Mouse (Mus musculus): Measurements from ENCODE around the gene Sfrp5. TPM values are rescaled to one million over a fixed set of nuclear protein-coding genes. Genes with fewer than 3 reads are reported as not detected.

Sfrp5 gene
- polyA plus RNA-seq, 1 experiment from 2014 or later: 0.21 TPM

- H3K27ac ChIP-seq: no peak overlapping the region
- H3K4me3 ChIP-seq (replicated peaks; ENCODE audit: low read depth, low read length): no peak overlapping the region
- WGBS: 29% methylated on average over 2 of the region's 2 CpGs
- H3K9ac ChIP-seq (ENCODE audit: low read depth, low read length): no peak overlapping the region
- TF ChIP-seq CTCF (IDR thresholded peaks at IDR 0.05; ENCODE audit: low read depth): peak; percentile 73
- DNase-seq (ENCODE audit: low spot score) (peak; percentile 54), ATAC-seq (replicated peaks; ENCODE audit: low FRiP score, low read depth) (no peak)
- H3K9me3 ChIP-seq (replicated peaks; ENCODE audit: low read length): no peaks in the 10 kb centered on the region
- H3K4me2 ChIP-seq (ENCODE audit: low read length): no peak overlapping the region
- H3K27me3 ChIP-seq (ENCODE audit: insufficient read depth, low read length): no peaks in the 10 kb centered on the region
- H3K36me3 ChIP-seq (ENCODE audit: insufficient read depth, low read length): no peaks in the 10 kb centered on the region
- H3K4me1 ChIP-seq (replicated peaks; ENCODE audit: insufficient read depth, low read length): no peaks in the 10 kb centered on the region
Observed at GRCm38 (mm10) chr19:42217374-42217763, 15.3 kb upstream of the Sfrp5 start.

- H3K27ac ChIP-seq: no peak overlapping the region
- TF ChIP-seq CTCF (IDR thresholded peaks at IDR 0.05; ENCODE audit: low read depth): no peak
- H3K27me3 ChIP-seq (ENCODE audit: insufficient read depth, low read length): no peaks in the 10 kb centered on the region
- ATAC-seq (replicated peaks; ENCODE audit: low FRiP score, low read depth): no peak
- H3K9me3 ChIP-seq (replicated peaks; ENCODE audit: low read length): no peaks in the 10 kb centered on the region
- no peaks in the 10 kb centered on the region for H3K4me1 ChIP-seq (replicated peaks; ENCODE audit: insufficient read depth, low read length)
- no peak overlapping the region for H3K9ac ChIP-seq (ENCODE audit: low read depth, low read length)
- no peak for DNase-seq (ENCODE audit: low spot score)
- WGBS: 63% methylated on average over 7 of the region's 7 CpGs
- no peak overlapping the region for H3K4me2 ChIP-seq (ENCODE audit: low read length)
- no peak overlapping the region for H3K4me3 ChIP-seq (replicated peaks; ENCODE audit: low read depth, low read length)
- no peaks in the 10 kb centered on the region for H3K36me3 ChIP-seq (ENCODE audit: insufficient read depth, low read length)
Observed at GRCm38 (mm10) chr19:42216699-42217373, 14.8 kb upstream of the Sfrp5 start.

DNA sequence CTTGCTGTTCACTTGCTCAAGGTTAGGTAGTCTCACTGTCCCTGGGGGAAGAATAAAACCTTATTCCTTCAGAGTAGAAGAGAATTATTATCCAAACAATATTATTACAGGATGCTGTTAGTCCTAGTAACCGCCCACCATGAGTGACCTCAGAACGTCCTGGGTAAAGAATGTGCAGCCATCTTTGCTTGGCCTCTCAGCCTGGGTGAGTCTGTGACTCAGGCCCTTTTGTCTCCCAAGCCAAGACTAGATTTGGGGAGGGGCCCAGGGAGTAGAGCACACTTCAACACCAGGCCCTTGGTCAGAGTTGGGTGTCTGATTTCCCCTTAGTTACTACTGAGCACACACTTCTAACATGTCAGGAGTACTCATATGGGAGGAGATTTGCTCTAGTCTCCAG lies 12.5 kb upstream of the Sfrp5 start:
- Histone ChIP-seq H3K9ac (ENCODE audit: low read depth, low read length) (no peak overlapping the region), H3K4me3 (replicated peaks; ENCODE audit: low read depth, low read length) (no peak overlapping the region), H3K4me1 (replicated peaks; ENCODE audit: insufficient read depth, low read length) (no peaks in the 10 kb centered on the region), H3K36me3 (ENCODE audit: insufficient read depth, low read length) (no peaks in the 10 kb centered on the region), H3K4me2 (ENCODE audit: low read length) (no peak overlapping the region), H3K27me3 (ENCODE audit: insufficient read depth, low read length) (no peaks in the 10 kb centered on the region), H3K27ac (no peak overlapping the region), H3K9me3 (replicated peaks; ENCODE audit: low read length) (no peaks in the 10 kb centered on the region)
- WGBS: 68% methylated on average over 2 of the region's 2 CpGs
- no peak for TF ChIP-seq CTCF (IDR thresholded peaks at IDR 0.05; ENCODE audit: low read depth)
- ATAC-seq (replicated peaks; ENCODE audit: low FRiP score, low read depth) (no peak), DNase-seq (ENCODE audit: low spot score) (no peak)

DNA sequence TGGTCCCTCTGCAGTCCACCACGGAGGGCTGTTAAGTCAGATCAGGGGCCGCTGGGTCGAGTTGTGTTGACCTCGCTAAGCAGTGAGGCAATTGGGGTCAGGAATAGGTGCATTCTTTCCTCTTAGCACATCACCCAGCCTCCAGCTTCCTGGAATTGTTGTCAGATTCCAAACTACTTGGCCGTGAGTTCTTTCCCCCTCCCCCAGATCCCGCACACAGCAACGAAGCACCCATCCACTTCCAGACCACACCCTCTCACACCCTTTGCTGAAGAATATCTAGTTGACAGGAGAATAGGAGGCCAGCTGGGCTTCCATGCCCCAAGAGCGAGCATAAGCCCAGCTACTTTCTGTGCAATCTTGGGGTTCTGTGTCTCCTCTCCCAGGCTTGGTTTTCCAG lies 9.9 kb upstream of the Sfrp5 start:
- ATAC-seq (replicated peaks; ENCODE audit: low FRiP score, low read depth) (no peak), DNase-seq (ENCODE audit: low spot score) (no peak)
- Histone ChIP-seq H3K9ac (ENCODE audit: low read depth, low read length) (no peak overlapping the region), H3K9me3 (replicated peaks; ENCODE audit: low read length) (no peaks in the 10 kb centered on the region), H3K27me3 (ENCODE audit: insufficient read depth, low read length) (no peaks in the 10 kb centered on the region), H3K4me1 (replicated peaks; ENCODE audit: insufficient read depth, low read length) (no peaks in the 10 kb centered on the region), H3K36me3 (ENCODE audit: insufficient read depth, low read length) (no peaks in the 10 kb centered on the region), H3K27ac (no peak overlapping the region), H3K4me2 (ENCODE audit: low read length) (no peak overlapping the region), H3K4me3 (replicated peaks; ENCODE audit: low read depth, low read length) (no peak overlapping the region)
- TF ChIP-seq CTCF (IDR thresholded peaks at IDR 0.05; ENCODE audit: low read depth): no peak
- 35% methylated on average over 8 of the region's 8 CpGs for WGBS

DNA sequence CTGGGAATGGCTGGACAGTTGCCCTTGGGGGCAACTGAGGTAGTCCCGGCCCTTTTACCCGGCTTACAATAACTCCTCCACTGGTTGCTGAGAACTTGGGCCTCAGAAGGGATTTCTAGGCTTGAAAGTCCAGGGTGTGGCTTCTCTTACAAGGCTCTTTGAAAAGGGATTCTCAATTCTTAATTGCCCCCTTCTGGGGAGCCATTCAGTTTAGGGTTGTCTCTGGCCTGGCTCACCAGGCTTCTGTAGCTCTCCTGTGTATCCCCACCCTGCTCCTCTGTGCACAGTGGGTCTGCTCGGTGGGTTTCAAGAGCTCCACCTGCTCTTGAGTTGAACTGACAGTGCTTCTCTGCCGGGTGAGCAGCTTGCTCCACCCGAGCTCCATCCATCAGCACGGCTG lies 7.9 kb upstream of the Sfrp5 start:
- Histone ChIP-seq H3K27me3 (ENCODE audit: insufficient read depth, low read length) (no peaks in the 10 kb centered on the region), H3K27ac (no peak overlapping the region), H3K36me3 (ENCODE audit: insufficient read depth, low read length) (no peaks in the 10 kb centered on the region), H3K9ac (ENCODE audit: low read depth, low read length) (no peak overlapping the region), H3K4me3 (replicated peaks; ENCODE audit: low read depth, low read length) (no peak overlapping the region), H3K4me1 (replicated peaks; ENCODE audit: insufficient read depth, low read length) (no peaks in the 10 kb centered on the region), H3K4me2 (ENCODE audit: low read length) (no peak overlapping the region), H3K9me3 (replicated peaks; ENCODE audit: low read length) (no peaks in the 10 kb centered on the region)
- ATAC-seq (replicated peaks; ENCODE audit: low FRiP score, low read depth) (no peak), DNase-seq (ENCODE audit: low spot score) (no peak)
- no peak for TF ChIP-seq CTCF (IDR thresholded peaks at IDR 0.05; ENCODE audit: low read depth)
- WGBS: 64% methylated on average over 6 of the region's 6 CpGs

- whole genome bisulfite sequencing: 53% methylated on average over 7 of the region's 7 CpGs
- H3K36me3 ChIP-seq (ENCODE audit: insufficient read depth, low read length): no peaks in the 10 kb centered on the region
- H3K9ac ChIP-seq (ENCODE audit: low read depth, low read length): no peak overlapping the region
- H3K4me3 ChIP-seq (replicated peaks; ENCODE audit: low read depth, low read length): no peak overlapping the region
- H3K4me2 ChIP-seq (ENCODE audit: low read length): no peak overlapping the region
- ATAC-seq (replicated peaks; ENCODE audit: low FRiP score, low read depth): no peak
- no peak overlapping the region for H3K27ac ChIP-seq
- H3K4me1 ChIP-seq (replicated peaks; ENCODE audit: insufficient read depth, low read length): no peaks in the 10 kb centered on the region
- TF ChIP-seq CTCF (IDR thresholded peaks at IDR 0.05; ENCODE audit: low read depth): no peak
- no peaks in the 10 kb centered on the region for H3K27me3 ChIP-seq (ENCODE audit: insufficient read depth, low read length)
- no peaks in the 10 kb centered on the region for H3K9me3 ChIP-seq (replicated peaks; ENCODE audit: low read length)
- no peak for DNase-seq (ENCODE audit: low spot score)
Observed at GRCm38 (mm10) chr19:42209485-42209884, 7.4 kb upstream of the Sfrp5 start.

GRCm38 (mm10) chr19:42205201-42205600 lies 3.1 kb upstream of the Sfrp5 start:
- ATAC-seq (replicated peaks; ENCODE audit: low FRiP score, low read depth) (no peak), DNase-seq (ENCODE audit: low spot score) (no peak)
- H3K36me3 ChIP-seq (ENCODE audit: insufficient read depth, low read length): no peaks in the 10 kb centered on the region
- TF ChIP-seq CTCF (IDR thresholded peaks at IDR 0.05; ENCODE audit: low read depth): no peak
- no peak overlapping the region for H3K4me3 ChIP-seq (replicated peaks; ENCODE audit: low read depth, low read length)
- H3K4me1 ChIP-seq (replicated peaks; ENCODE audit: insufficient read depth, low read length): no peaks in the 10 kb centered on the region; the same call in 1 of the 2 replicates
- no peak overlapping the region for H3K4me2 ChIP-seq (ENCODE audit: low read length)
- peaks cover 29% of the 10 kb centered on the region for H3K27me3 ChIP-seq (ENCODE audit: insufficient read depth, low read length)
- 79% methylated on average over 8 of the region's 8 CpGs for WGBS
- no peaks in the 10 kb centered on the region for H3K9me3 ChIP-seq (replicated peaks; ENCODE audit: low read length)
- no peak overlapping the region for H3K27ac ChIP-seq
- H3K9ac ChIP-seq (ENCODE audit: low read depth, low read length): no peak overlapping the region
